Mouse (Mus musculus): ENCODE results near the gene Sema5b.

DNA sequence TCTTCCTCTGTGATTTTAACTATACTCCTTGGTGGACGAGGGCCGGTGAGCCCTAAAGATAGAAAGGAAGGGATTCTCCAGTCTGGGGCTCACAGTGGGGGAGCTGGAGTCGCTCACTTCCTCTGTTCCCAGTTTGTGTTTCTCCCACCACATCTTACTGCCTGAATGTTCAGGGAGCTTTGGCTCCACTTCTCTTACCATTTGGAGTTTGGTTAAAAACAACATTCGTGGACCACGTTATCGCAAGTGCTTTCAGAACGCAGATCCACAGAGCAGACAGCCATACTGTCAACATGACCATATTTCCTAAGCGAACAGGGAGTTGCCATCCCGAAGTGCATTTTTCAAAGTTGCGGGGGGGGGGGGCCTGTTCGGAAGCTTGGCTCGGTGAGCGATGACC is 144.1 kb downstream of the Sema5b start:
- no peak for TF ChIP-seq ZNF384 (IDR thresholded peaks at IDR 0.05; ENCODE audit: low read depth, low read length)
- no peak for TF ChIP-seq MAFK (IDR thresholded peaks at IDR 0.05; ENCODE audit: insufficient read depth, low read depth, low read length)
- TF ChIP-seq CHD2 (IDR thresholded peaks at IDR 0.05; ENCODE audit: low read depth, low read length) = no peak

All from ES-E14 (cell line).